Mouse (Mus musculus) liver (tissue): ENCODE results near the gene Sik3.

Source experiments
- DNase-seq: peaks from one replicate; pipeline ENCODE4 v3.0.0-alpha.2; 2020; ENCODE audit warnings: mixed read lengths

Sik3 gene

DNA sequence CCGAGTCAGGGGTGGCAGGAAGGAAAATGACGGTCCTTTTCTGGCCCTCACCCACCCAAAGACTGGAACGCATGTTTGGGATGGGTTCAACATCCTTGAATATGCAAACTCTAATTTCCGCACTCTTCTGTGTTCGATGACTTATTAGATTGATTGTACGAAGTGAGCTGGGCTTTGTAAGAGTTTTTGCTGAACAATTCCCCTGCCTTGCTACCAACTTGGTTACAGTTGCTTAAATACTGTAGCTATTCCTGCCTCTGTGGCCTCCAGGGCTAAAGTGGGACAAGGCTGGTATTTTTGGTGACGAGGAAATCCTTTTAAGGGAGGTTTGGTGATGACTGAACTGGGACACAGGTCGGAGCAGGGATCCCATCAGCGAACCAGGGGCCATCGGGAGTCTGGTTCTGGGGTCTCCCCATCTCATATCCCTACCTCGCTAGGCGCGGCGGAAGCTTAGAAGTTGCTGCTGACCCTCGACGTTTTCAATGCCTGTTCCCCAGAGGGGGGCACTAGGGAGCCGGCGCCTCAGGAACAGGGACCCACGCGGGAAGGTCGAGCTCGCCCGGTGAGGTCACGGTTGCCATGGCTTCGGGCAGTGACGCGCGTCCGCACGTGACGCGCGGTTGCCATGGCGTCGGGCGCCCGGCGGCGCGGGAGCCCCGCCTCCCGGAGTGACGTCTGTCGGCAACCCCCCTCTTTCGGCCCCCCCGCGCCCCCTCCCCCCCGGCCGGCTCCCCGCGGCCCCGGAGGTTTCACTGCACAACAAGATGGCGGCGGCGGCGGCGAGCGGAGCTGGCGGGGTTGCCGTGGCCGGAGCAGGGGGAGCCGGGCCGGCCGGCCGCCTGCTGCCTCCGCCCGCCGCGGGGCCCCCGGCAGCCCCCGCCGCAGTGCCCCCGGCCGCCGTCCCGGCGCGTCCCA is at the start of gene Sik3, which contains the start of gene Pafah1b2:
TSS of gene Sik3 (plus strand) at position 730 of the 918 bp plus-strand sequence.
TSS of gene Pafah1b2 (minus strand) at position 600 of the 918 bp plus-strand sequence.
- peak; percentile 93 for DNase-seq

DNA sequence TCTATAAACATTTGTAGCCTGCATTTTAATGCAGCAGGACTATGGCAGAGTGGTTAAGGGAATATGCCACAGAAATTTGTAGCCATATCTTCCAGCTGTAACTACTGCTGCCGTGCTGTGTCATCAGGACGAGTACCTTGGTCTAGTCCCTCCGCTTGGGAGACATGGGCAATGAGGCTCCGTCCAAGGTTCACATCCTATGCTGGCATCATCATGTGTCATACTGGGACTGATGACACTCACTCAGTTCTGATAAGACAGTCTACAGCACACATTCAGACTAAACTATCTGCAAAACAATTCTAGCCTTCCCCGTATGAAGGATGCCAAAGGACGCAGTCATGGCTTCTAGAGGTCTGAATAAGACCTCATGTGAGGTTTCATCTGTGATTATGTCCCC is 49.0 kb upstream of the Sik3 start:
- no peak for DNase-seq

DNA sequence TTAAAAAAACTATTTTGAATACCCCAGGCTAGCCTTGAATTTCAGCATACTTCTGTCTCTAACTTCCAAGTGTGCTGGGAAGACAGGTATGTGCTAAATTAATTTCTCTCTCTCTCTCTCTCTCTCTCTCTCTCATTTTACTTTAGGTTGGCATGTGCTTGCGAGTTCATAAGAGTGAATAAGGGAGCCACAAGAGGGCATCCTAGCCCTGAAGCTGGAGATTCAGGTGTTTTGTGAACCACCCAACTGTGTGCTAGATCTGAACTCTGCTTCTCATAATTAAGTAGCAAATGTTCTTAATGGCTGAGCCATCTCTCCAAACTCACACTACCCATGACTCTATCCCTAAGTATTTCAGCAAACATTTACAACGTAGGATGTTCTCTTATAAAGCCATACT is 35.7 kb upstream of the Sik3 start:
- no peak for DNase-seq

DNA sequence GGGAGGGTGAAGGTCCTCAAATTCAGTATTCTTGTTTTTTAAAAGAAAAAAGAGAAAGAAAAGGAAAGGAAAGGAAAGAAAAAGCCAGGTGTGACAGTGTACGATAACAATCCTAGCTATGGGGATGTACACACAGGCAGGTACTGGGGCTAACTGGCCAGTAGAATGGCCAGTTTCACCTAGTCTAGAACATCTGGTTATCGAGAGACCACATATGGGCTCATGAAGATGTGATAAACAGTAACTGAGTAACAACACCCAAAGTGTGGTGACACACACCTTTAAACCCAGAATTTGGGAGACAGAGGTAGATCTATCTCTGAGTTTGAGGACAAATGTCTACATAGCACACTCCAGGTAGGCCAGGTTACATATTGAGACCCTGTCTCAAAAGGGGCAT is 32.8 kb upstream of the Sik3 start:
- no peak for DNase-seq

DNA sequence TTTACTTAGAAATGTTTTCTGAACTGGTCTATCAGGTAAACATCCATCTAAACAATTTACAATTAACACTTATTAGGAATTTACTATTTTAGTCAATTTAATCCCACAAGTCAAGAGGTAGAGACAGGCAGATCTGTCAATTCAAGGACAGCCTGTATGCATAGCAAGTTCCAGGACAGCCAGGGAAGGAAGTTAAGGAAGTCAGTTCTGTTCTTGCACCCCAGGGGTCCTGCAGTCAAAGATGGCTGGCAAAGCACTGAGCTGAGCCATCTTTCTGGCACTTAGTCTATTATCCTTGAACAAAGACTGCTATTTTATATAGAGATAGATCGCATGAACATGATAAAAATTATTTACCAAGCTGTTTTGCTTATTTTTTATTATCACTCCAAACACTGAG is 32.0 kb upstream of the Sik3 start:
- no peak for DNase-seq

DNA sequence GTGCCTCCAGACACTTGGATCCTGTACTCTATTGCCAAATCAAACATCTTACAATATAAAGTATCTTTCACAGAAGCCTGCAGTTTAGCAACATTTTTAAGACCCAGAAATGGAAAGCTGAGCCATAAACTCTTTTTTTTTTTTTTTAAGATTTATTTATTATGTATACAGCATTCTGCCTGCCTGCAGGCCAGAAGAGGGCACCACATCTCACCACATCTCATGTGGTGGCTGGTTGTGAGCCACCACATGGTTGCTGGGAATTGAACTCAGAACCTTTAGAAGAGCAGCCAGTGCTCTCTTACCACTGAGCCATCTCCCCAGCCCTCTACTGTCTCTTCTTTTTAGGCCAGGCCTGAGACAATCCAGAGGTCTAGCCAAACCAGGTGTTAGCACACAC is 31.3 kb upstream of the Sik3 start:
- no peak for DNase-seq

DNA sequence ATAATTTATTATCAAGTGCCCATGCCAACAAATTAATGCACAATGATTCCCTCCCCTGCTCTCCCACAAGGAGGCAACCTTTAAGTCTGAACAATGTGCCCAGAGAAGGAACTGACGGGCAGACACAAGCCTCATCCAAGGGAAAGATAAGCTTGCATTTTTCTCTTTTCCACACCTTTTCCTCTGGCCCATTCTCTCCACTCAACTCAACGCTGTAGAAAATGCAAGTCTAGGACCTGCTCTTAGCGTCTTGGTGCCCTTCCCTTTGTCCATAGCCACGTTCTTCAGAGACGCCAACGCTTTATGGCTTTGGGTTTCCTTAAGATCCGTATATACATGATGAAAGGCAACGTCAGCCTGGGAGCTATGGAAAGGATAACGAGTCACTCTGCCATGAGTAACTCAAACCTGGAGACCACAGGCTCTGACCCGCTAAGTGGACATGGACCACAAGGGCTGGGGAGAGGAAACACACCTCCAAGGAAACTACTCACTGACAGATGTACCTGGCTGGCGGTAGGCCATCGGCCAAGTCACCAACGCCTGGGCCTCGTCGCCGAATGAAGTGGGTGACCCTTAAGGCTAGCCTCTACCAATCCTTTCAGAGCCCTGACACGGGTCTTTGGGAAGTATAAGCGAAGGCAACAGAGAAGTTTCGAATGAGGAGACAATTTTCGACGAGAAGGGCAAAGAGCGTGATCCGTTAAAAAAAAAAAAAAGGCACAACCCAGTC is 28.8 kb upstream of the Sik3 start:
- peak; percentile 49 for DNase-seq

DNA sequence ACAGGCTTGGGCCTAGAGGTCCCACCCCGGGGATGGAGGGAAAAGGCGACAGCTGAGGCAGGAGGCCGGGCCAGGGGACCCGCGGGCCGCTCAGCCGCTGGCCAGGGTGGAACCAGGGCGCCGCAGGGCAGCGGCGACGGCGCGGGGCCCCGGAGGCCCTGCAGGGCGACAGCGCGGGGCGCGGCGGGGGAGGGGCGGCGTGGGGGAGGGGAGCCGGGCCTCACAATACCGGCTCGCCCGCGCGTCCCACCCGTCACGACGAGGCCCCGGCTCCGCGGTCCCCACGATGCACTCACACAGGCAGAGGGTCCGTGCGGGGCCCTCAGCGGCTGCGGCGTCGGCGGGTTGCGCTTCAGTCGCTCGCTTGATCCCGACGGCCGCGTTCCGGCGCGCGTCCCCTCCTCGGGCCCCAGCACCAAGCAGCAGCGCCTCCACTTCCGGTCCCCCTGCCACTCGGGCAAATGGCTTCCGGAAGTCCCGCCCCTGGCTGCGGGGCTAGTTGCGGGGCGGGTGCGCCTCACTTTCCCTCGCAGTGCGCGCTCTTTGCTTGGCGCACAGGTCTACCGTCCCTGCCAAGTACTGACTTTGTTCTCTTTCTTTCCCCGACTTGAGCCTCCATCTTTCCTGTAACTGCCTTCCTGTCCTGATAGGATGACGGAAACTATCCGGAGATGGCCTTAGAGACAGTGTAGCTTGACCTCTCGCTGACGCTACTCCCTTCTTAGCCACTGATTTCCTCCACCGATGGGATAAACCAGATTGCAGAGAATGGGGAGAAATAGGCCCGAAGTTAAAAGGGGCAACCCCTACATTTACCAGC is 28.0 kb upstream of the Sik3 start:
- peak; percentile 93 for DNase-seq

DNA sequence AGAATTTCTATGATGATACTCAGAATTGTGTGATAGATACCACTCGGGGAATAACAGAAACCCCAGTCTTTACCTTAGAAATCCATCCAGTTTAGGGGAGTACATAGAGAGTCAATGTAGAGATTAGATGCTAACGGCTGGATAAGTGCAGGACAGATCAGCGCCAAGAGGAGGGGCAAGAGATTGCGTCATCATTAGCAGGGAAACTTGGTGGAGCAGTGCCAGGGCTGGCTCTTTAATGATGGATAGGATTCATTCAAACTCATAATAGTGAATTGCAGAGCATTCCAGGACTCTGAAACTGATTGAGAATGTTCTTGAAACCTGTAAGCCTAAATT is 27.4 kb upstream of the Sik3 start:
- peak; percentile 39 for DNase-seq

DNA sequence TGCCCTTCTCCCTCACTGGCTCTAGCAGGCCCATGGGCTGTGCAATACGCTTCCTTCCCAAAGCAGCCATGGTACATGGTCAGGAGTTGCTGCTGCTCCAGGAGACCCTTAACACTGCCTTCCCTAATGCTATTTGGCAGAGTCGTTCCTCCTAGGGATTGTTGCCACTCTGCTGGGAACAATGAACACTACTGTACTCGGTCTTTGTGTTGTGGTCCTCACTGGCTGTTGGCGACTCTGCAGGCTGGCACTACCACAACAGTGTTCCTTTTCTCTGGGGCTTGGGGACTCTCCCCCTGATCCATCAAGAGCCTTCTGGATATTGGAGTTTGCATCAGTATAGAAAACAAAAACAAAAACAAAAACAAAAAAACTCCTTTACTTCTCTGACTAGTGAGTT is 13.6 kb upstream of the Sik3 start:
- no peak for DNase-seq

DNA sequence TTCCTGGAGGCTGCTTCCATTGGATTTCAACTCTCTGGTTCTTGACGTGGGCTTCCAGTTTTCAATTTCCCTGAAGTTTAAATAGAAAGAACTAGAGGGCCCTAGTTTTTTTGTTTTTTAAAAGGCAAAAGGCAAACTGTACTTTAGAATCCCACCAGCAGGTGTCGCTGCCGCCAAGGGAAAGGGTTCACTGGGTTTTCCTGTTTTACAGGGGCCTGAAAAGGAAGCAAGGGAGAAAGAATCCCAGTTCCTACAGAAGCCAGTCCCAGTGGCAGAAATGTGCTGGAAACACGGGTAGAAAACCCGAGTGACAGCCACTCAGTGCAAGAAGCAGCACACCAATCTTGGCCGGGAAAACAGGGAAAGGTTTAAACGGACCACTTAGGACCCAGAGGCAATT is 8.9 kb upstream of the Sik3 start:
- peak; percentile 78 for DNase-seq

DNA sequence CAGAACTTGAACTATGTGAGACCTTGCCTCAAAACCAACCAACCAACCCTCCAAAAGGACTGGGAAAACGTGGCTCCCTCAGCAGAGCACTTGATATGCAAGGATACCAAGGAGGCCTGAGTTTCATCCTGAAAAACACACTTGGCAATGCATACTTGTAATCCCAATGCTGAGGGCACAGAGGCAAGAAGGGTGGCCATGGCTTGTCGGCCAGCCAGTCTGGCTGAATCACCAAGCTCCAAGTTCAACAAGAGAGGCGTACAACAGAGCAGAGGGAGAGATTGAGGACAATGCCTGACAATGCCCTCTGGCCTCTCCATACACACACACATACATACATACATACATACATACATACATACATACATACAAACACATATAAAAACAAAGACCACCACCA is 8.1 kb upstream of the Sik3 start:
- no peak for DNase-seq

DNA sequence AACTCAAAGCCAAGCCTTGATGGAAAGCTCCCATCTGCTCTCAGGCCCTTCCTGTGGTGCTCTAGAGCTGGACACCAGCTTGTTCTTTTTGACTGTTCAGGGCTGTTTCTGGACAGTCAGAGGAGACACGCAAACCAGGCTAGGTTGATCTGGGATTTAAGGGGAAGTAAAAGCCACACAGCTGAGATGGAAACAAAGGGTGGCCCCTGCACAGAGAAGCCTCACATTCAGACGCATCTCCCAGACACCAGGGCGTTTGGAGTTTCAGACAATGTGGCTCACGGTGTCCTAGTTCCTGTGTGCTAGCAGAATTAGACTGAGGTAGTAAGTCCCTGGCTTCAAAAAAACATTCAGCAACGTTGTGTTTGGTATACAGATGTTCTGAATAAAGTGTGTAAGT is 6.4 kb upstream of the Sik3 start:
- no peak for DNase-seq

DNA sequence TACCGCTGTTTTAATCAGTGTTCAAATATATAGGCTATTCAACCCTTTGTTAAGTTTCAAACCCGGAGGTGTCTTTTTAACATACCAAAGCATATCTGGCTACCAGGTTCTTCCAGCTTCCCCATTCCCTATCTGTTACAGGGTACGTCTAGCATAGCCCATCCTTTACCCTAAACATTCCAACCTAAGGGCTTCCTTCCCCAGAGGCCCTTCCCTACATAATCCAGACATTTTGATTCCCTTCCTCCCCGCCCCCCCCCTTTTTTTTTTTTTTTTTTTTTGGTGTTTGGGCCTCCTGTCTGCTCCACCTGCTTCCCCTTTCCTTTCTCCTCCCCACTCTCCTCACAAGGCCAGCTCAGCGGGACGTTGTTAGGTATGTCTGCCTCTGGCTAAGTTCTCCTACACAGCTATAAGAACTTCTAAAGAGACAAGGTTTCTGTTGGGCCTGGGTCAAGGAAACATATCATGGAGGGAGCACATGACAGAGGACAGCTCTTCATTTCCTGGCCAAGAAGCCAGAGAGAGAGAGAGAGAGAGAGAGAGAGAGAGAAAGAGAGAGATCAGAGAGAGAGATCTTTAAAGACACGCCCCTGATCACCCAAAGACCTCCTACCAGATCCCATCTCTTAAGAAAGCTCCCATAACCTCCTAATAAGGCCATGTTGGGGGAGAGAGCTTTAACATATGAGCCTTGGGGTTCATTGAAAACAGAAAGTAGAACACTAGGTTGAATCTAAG is 3.5 kb upstream of the Sik3 start:
- DNase-seq: no peak

DNA sequence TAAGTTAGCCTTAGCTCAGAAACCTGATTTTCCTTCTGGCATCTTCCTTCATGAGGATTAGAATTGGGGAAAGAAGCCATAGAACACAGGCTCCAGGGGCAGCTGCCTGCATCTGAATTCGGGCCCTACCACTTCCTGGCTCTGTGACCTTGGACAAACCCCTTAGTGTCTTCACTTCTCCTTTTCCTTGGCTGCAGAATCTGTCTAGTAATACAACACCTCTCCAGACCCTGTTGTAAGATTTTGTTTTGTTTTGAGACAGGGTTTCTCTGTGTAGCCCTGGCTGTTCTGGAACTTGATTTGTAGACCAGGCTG is 3.0 kb upstream of the Sik3 start:
- no peak for DNase-seq

DNA sequence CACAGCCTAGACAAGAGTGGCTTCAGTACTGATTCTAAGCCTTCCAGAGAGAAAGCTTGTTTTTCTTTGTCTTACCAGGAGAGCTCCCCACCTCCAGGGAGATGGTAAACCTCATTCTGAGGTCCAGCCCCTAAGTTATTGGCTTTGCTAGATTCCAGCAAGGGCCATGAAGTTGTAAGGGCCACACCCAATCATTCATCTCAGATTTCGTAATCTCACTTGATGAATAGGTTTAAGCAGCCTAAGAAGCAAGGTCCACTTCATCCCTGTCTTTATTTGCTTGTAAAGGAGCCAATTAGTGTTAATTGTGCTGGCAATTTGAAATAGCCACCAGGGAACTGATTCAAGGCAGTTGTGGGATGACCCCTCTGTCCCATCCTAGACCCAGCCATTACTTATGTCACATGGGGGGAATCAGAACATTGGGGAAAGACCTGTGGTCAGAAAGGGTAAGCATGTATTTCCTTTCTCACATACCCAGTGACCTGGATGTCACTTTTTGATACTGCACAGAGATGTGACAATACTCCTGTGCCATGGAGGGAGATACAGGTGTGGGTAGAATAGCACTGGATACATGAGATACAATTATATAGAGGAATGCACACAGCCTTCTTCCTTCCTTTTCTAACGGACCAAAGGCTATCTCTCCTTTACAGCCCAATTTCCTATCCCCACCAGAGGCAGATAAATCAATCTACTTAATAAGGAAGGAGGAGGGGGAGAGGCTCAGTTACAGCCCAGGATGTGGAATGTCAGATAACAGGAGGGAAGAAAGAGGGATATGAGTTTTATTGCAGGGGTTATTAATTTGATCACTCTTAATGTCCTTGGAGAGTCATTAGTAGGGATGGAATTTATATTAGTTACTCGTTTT is 1.3 kb upstream of the Sik3 start:
- no peak for DNase-seq

DNA sequence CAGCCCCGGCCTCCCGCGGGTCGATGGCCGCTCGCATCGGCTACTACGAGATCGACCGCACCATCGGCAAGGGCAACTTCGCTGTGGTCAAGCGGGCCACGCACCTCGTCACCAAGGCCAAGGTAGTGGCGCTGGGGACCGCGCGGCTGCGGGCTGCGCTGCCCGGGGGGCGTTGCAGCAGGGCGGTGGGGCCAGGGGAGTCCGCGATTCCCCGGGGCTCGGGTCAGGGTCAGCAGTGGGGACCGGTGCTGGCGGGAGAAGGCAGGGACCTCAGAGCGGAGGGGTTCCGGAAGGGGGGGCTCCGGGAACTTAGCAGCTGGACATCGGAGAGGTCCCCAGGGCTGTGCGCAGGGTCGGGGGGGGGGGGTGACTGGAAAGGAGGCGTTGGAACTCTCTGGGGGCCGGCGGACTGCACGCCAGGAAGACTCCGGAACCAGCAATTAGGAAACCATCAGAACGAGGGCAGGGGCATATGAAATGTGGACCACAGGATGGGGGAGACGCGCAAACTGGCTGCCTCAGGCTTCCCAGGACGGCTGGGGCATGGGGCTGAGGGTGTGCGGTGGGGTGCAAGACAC is 478 bp downstream of the Sik3 start:
- DNase-seq: peak; percentile 34

DNA sequence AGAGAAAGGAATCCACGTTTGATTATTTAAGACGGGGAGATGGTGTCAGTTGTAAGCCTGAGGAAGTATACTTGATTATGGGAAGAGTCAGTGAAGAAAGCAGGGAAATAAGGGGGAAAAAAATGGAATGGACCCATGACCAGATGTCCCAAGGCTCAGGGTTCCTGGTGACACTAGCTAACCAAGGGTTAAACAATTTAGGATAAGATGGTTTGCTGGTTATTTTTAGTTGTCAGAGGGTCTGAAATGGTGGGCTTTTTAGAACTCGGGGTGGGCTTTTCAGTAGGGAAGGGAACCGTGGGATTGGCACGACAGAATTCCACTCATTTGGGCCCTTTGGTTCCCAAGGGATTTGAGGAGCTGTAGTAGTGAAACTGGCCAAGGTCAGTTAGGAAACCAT is 996 bp downstream of the Sik3 start:
- DNase-seq: no peak

DNA sequence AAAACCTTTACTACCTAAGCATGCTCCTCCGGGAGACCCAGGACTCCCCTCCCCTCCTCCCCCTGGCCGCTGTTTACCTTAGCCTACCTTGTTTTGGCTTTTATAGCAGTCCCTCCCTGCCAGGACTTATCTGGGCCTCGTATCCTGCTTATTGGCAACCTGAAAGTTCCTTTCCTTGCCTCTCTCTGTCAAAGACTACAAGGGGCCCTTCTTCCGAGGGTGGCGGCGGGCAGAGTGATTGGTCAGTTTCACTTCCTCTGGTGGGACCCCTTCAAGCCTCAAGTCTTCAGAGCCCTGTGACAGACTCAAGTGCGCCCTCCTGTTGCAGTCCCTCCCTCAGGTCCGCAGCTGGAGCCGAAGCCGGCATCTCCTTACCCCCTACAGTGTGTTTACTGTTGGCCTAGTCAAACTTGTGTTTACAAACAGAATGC is 1.6 kb downstream of the Sik3 start:
- peak; percentile 69 for DNase-seq

DNA sequence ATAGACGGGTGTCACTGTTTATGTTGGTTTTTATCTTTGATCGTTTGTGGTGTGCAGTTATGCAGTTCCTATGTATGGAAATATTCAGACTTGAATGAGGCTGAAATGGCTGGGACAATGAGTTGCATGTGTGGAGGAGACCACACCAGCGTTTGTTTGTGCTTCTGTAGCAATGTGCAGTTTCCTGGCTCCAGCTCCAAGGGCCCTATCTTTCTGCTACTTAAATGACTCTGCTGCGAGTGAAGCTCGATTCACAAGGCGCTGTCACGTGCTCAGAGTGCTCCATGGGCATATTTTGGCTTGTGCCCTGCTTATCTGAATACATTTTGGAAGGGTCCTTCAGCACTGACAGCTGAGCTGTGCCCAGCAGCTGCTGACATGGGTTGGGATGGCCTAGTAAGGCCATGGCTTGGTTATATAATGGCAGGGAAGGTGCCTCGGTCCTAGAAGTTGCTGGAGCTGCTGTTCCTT is 2.5 kb downstream of the Sik3 start:
- peak; percentile 33 for DNase-seq

DNA sequence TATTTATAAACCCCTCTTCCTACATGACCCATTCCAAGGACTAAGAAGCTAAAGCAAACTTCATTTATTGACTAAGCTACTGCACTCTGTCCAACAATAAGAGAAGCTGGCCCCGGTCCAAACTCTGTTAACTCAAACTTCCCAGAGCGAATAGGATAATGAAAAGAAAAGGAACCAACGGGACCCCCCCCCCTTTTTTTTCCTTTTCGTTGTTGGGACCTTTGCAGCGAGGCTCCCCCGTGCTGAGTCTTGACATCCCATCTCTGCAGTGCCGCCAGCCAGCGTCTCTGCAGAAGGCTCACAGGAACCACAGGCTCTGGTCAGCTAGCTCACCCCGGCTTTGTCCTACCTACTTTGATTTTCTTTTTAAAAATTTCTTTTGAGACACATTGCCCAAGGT is 3.2 kb downstream of the Sik3 start:
- no peak for DNase-seq
